Mouse (Mus musculus): ENCODE measurements around the gene Cmtm4.
"Not testable (repeated sequence)": the region's sequence is repeated elsewhere in the genome, so short reads cannot be mapped to it uniquely, and the experiment has no call there.

Gene Cmtm4

DNA sequence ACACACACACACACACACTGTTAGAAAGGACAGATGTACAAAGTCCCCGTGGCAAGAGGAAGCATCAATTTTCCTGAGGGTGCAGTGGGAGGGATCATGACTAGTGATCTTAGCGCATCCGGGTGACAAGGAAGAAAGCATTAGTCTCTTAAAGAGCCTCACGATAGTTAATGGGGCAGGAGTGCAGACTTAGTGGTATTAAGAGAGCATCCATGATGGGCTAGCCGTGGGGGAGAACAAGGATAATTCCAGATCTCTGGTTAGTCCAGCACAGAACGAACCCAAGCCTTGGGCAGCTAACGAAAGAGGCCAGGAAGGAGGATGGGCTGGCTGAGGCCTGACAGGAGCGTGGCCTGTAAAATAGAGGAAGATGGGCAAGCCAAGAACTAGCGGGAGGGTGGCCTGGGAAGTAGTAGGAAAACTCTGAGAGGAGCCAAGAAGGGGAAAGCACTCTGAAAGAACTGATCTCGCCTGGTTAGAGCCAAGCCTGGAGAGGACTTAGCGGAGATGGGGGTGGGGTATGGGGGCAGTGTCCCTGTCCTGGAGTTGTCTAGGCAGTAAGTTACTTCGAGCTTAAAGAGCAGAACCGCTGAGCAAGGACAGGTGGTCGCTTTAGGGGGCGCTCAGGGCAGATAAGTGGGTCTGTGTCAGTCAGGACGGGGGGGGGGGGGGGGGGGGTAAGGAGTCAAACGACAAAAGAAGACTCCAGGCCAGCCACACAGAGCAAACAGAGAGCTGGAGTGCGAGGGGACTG is 56.2 kb downstream of the Cmtm4 start, which contains the start of gene Cmtm3:
Gene Cmtm3, plus strand, starts transcription at position 182 of the 754 bp plus-strand sequence.
- DNase-seq (ENCODE audit: low spot score): peak; percentile 53

GRCm38 (mm10) chr8:104337890-104338289 is 57.7 kb downstream of the Cmtm4 start:
- DNase-seq (ENCODE audit: low spot score): peak; percentile 43

- peak; percentile 26 for DNase-seq (ENCODE audit: low spot score)
Measured at GRCm38 (mm10) chr8:104336806-104337205, 58.8 kb downstream of the Cmtm4 start.

GRCm38 (mm10) chr8:104334196-104334595 is 61.4 kb downstream of the Cmtm4 start:
- no peak for DNase-seq (ENCODE audit: low spot score)

DNA sequence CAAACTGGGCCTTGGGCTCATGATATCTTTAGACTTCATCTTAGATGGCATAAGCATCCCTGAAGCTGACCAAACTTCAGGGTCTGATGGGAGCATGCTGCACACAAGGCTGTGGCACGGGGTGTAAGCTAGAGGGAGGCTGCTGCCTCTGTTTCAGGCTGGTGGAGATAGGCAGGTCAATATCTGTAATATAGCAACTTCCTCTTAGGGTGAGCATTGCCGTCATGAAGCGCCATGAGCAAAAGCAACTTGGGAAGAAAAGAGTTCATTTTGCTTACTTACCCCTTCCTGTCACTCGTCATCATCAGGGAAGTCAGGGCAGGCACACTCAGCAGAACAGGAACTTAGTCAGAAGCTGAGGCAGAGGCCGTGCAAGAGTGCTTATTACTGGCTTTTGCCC is 61.8 kb downstream of the Cmtm4 start:
- peak; percentile 18 for DNase-seq (ENCODE audit: low spot score)

- no peak for DNase-seq (ENCODE audit: low spot score)
Measured at GRCm38 (mm10) chr8:104332665-104333631, 62.7 kb downstream of the Cmtm4 start.

DNA sequence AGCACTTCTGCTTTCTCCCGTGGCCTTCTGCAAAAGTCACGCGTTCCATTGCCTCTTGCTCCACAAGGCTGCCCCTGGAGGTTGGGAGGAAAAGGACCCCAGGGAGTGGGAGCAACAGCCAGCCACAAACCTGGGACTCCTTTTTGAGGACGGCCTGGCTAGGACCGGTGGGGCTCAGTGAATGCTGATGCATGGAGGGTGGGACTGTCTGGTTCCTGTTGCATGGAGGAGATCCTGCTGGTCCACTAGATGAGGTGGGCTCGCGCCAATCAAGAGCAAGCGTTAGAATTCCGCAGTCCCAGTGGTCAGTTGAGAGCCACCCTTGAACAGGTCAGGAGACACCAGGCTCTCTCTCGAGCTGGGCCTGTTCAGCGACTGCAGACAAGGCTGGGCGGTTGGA is 73.7 kb downstream of the Cmtm4 start, which contains the start of gene Cmtm2b:
Gene Cmtm2b, plus strand, starts transcription at position 301 of the 400 bp plus-strand sequence.
- not testable (repeated sequence) for DNase-seq (ENCODE audit: low spot score)

DNA sequence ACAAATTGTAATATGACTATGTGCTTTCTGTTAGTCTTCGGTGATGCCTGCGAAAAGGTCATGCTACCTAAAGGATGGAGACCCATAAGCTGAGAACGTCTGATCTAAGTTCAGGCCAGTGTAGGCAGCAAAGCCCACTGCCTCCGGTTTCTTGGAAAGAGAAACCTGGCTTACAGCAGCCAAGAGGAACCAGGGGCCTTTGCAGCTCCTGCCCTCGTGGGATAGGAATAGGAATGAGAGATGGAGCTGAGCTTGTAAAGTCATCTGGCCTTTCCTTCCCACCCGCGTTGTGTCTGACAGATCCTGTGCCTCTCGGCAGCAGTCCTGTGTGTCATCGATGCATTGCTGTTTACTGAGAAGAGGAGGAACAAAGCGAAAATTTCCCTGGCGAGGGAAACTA is 74.3 kb downstream of the Cmtm4 start, which contains the start of gene Gm11020:
Gene Gm11020, plus strand, starts transcription at position 301 of the 400 bp plus-strand sequence.
- DNase-seq (ENCODE audit: low spot score): not testable (repeated sequence)

DNA sequence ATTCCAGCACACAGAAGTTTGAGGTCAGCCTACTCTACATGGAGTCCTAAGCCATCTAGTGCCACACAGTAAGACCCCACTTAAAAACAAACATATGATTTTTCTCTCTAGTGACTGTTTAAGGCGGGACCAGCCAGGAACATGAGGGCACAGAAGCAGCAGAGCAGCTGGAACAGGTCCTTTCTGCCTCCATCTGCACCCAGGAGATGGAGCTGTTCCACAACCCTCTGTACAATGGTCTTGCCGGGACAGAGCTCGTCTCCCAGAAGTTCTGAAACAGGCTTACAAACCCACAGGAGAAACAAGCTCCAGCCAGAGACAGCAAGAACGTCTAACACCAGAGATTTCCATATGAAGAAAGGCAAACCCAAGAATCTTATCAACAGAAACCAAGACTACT is 82.3 kb downstream of the Cmtm4 start:
- no peak for DNase-seq (ENCODE audit: low spot score)

DNA sequence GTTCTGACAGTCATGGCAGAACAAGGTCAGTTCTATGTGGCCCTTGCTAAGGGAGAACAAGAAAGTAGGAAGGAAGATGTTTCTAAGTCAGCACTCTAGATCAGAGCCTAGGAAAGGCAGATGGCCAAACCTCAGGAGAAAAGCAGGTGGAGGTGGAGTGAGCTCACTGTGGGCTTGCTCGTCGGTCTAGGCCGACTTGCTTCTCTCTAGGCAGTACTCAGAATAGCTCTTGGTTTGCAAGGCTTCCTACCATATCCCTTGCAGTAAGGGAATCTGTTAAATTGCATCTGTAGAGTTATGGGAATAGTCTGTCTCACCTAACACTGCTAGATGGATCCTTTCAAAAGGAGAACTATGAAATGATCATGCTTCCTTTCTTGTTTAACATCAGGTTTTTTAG is 83.6 kb downstream of the Cmtm4 start:
- not testable (repeated sequence) for DNase-seq (ENCODE audit: low spot score)

GRCm38 (mm10) chr8:104309441-104310155 is 86.0 kb downstream of the Cmtm4 start, which contains the start of the genes Gm45711 and Cmtm1:
TSS of gene Gm45711 (minus strand) at chr8:104310081.
TSS of gene Cmtm1 (minus strand) at chr8:104310145.
- not testable (repeated sequence) for DNase-seq (ENCODE audit: low spot score)

DNA sequence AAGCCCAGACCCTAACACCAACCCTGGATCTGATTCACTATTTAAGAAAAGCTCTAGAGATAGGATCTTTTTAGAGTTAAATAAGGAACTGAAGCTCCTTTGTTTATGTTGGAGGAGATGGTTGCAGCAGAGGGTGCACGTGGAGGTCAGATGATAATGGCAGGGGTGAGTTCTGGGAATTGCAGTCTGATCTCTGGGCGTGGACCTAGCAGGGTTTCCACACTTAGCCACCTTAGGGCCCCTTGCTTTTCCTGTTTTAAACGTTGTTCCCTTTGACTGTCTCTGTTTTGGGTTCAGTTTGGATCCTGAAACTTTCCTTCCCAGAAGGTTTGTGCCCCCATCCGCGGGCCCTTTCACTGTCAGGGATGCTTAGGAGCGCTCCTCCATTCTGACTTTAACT is 87.3 kb downstream of the Cmtm4 start:
- not testable (repeated sequence) for DNase-seq (ENCODE audit: low spot score)

DNA sequence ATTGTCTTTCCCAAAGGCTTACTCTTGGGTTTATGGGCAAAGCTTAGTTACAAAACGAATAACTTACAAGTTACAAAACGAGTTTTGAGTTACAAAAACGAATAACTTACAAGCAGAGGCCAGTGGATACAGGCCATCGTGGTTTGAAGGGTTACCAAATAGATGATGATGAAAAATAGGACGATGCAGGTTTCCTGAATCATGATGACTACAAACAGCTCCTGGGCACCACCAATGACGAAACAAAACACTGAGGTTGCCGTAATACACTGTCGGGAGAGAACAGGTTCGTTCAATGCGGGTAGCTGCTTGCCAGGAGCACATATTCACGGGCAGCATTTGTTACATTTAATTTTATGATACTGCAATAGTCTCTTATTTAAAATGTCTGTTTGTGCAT is 90.6 kb downstream of the Cmtm4 start:
- DNase-seq (ENCODE audit: low spot score): no peak

GRCm38 (mm10) chr8:104302536-104302935 is 93.1 kb downstream of the Cmtm4 start:
- DNase-seq (ENCODE audit: low spot score): not testable (repeated sequence)

DNA sequence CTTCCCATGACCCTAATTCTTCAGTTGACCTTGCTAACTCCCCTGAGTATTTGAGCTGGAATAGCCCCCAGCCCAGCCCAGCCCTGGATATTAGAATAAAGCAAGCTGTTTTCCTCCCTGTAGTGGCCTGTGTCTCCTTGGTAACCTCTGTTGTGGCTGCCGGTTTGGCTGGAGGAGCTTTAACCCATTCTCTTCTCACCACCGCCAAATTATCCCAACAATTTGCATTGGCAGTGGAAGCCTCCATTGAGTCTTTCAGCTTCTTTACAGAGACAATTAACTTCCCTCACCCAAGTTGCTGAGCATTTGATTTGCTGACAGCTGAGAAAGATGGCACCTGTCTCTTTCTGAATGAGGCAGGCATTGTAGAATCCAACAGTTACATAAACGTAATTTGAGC is 94.0 kb downstream of the Cmtm4 start:
- not testable (repeated sequence) for DNase-seq (ENCODE audit: low spot score)
